Mouse (Mus musculus) liver, embryonic 14.5 days (tissue): ENCODE measurements at regions not wholly inside any gene's neighbourhood (a gene's known extent, or its start where the extent isn't known, plus 50 kb on each side); places are given as distances from the start of the nearest gene placed in this dataset.

Source experiments
- CTCF ChIP-seq: IDR thresholded peaks from 2 replicates; pipeline ENCODE4 v1.5.1; 2016; ENCODE audit warnings: antibody characterized with exemption, low read depth, control low read depth
- EP300 ChIP-seq: IDR thresholded peaks from 2 replicates; pipeline ENCODE4 v1.6.1; 2016; ENCODE audit warnings: antibody characterized with exemption, low read depth

DNA sequence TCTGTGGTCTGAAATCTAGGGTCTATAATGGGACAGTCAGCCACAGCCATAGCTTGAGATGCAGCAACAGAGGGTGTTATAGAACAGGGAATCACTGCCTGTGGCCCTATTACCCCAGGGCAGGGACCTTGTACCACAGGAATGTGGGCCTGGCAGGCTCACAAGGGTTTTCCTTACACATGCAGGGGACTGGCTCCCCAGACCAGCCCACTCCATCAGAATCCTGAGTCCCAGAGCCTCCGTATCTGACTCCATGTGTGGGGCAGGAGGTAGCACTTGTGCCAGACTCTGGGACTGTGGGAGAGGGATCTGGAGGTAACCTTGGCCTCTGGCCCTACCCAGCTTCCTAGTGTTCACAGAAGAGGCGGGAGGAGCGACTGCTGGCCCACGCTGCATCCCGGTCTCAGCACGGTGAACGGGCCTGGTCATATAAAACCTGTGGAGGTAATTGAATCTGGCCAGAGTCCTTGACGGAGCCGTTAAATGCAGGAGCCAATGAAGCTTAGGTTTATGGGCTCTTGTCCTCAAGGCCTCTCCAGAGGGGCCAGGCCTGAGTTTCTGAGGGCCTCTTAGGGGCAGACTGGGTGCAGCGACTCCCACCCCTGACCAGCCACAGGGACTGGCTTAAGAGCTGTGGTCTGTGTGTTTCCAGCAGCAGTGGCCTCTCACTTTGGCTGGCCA, 119.4 kb downstream of the Kif26a start:
- TF ChIP-seq EP300 (no peak), CTCF (no peak)
